Mouse (Mus musculus): ENCODE data around the gene Plcxd3. TPM values are rescaled to one million over a fixed set of nuclear protein-coding genes. Genes with fewer than 3 reads are reported as not detected.

Gene Plcxd3
- total RNA-seq, 1 experiment, result 0.22 TPM

DNA sequence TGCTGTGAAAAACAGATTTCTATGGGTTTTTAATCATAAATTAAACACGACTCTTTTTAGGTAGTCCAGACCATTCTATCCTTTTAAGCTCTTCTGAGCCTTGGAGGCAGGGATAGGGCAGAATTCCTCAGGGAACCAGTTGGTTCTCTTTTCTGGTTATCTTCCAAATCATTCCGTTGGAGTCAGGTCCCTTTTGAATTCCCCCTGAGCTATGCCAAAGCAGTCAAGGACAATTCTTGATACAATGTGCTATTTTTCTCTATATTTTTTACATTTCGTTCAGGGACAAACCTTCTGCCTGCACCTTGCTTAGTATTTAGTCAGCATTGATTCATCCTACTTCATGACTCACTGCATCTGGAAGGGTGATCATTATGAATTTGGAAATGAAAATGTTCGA is 128.5 kb downstream of the Plcxd3 start:
- Histone ChIP-seq H3K4me3 (ENCODE audit: insufficient read depth in 1 of 2, low read depth in 1 of 2, low read length in 2 of 2, poor library complexity in 1 of 2, severe bottlenecking in 1 of 2) (no peak overlapping the region), H3K4me1 (ENCODE audit: control insufficient read depth in 2 of 2, insufficient read depth in 2 of 2, low read length in 2 of 2, poor library complexity in 1 of 2) (no peaks in the 10 kb centered on the region), H3K9me3 (ENCODE audit: control insufficient read depth, insufficient read depth, low read depth, low read length) (no peaks in the 10 kb centered on the region), H3K27ac (ENCODE audit: insufficient read depth, low read depth, low read length, poor library complexity, severe bottlenecking) (no peak overlapping the region), H3K9ac (ENCODE audit: insufficient read depth, low read depth, low read length, poor library complexity, severe bottlenecking) (no peak overlapping the region), H3K36me3 (ENCODE audit: control insufficient read depth, insufficient read depth, low read length, poor library complexity, severe bottlenecking) (no peaks in the 10 kb centered on the region)
- in situ Hi-C loops (cut with MboI; ENCODE audit: low sequenced_read_pairs in 2 of 2, unreplicated experiment in 2 of 2), result no loop called here
- no peak for DNase-seq (ENCODE audit: low read depth, low spot score)
- TF ChIP-seq HCFC1 (IDR thresholded peaks at IDR 0.05; ENCODE audit: borderline replicate concordance, insufficient read depth, low read length), result no peak
- no peak for TF ChIP-seq CHD2 (IDR thresholded peaks at IDR 0.05; ENCODE audit: low read depth, low read length)
- TF ChIP-seq ZNF384 (IDR thresholded peaks at IDR 0.05; ENCODE audit: low read depth, low read length), result no peak
- TF ChIP-seq MAFK (IDR thresholded peaks at IDR 0.05; ENCODE audit: insufficient read depth, low read depth, low read length), result no peak
- no peak for TF ChIP-seq ZC3H11A (IDR thresholded peaks at IDR 0.05; ENCODE audit: borderline replicate concordance, low read depth, low read length)

DNA sequence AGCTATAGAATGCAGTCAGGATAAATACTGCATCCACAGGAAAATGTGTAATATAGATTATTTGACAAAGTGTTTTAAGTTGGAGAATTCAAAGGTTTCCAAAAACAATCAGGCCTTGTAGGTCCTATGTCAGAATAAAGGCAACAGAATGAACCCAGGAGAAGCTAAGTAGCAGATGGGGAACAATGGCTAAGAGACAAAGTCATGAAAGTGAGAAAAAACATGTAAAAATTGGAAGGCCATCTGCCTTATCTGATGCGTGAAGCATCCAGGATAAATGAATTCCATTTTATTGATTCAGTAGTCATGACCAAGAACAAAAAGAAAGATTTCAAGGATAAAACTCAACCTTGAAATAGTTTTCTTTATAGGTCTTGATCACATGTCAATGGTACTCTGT is 139.4 kb downstream of the Plcxd3 start:
- Histone ChIP-seq H3K4me3 (ENCODE audit: insufficient read depth in 1 of 2, low read depth in 1 of 2, low read length in 2 of 2, poor library complexity in 1 of 2, severe bottlenecking in 1 of 2) (no peak overlapping the region), H3K9ac (ENCODE audit: insufficient read depth, low read depth, low read length, poor library complexity, severe bottlenecking) (no peak overlapping the region), H3K4me1 (ENCODE audit: control insufficient read depth in 2 of 2, insufficient read depth in 2 of 2, low read length in 2 of 2, poor library complexity in 1 of 2) (no peaks in the 10 kb centered on the region), H3K27ac (ENCODE audit: insufficient read depth, low read depth, low read length, poor library complexity, severe bottlenecking) (no peak overlapping the region), H3K36me3 (ENCODE audit: control insufficient read depth, insufficient read depth, low read length, poor library complexity, severe bottlenecking) (no peaks in the 10 kb centered on the region), H3K9me3 (ENCODE audit: control insufficient read depth, insufficient read depth, low read depth, low read length) (no peaks in the 10 kb centered on the region)
- no peak for DNase-seq (ENCODE audit: low read depth, low spot score)
- in situ Hi-C loops (cut with MboI; ENCODE audit: low sequenced_read_pairs in 2 of 2, unreplicated experiment in 2 of 2), result no loop called here
- TF ChIP-seq MAFK (IDR thresholded peaks at IDR 0.05; ENCODE audit: insufficient read depth, low read depth, low read length), result no peak
- no peak for TF ChIP-seq ZNF384 (IDR thresholded peaks at IDR 0.05; ENCODE audit: low read depth, low read length)
- TF ChIP-seq HCFC1 (IDR thresholded peaks at IDR 0.05; ENCODE audit: borderline replicate concordance, insufficient read depth, low read length), result no peak
- TF ChIP-seq ZC3H11A (IDR thresholded peaks at IDR 0.05; ENCODE audit: borderline replicate concordance, low read depth, low read length), result no peak
- TF ChIP-seq CHD2 (IDR thresholded peaks at IDR 0.05; ENCODE audit: low read depth, low read length), result no peak

DNA sequence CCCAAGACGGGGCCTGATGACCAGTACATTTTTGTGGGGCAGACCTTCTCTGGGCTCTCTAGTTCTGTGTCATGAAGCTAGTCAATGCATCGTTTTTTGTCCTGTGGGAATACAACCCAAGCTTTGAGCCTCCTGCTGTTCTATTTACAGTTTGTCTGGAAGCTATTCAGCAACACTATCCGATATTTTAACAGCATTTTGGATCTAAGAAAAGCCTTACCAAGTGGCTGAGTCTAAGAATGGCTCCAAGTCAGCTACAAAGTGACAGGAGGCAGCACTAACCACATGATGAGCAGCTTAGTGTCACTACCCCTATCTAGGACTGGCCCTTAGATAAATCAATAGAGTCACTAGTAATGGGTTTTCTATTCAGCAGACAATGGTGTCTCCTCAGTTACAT is 149.3 kb downstream of the Plcxd3 start:
- Histone ChIP-seq H3K36me3 (ENCODE audit: control insufficient read depth, insufficient read depth, low read length, poor library complexity, severe bottlenecking) (no peaks in the 10 kb centered on the region), H3K27ac (ENCODE audit: insufficient read depth, low read depth, low read length, poor library complexity, severe bottlenecking) (no peak overlapping the region), H3K9ac (ENCODE audit: insufficient read depth, low read depth, low read length, poor library complexity, severe bottlenecking) (no peak overlapping the region), H3K9me3 (ENCODE audit: control insufficient read depth, insufficient read depth, low read depth, low read length) (no peaks in the 10 kb centered on the region), H3K4me1 (ENCODE audit: control insufficient read depth in 2 of 2, insufficient read depth in 2 of 2, low read length in 2 of 2, poor library complexity in 1 of 2) (no peaks in the 10 kb centered on the region), H3K4me3 (ENCODE audit: insufficient read depth in 1 of 2, low read depth in 1 of 2, low read length in 2 of 2, poor library complexity in 1 of 2, severe bottlenecking in 1 of 2) (no peak overlapping the region)
- TF ChIP-seq ZC3H11A (IDR thresholded peaks at IDR 0.05; ENCODE audit: borderline replicate concordance, low read depth, low read length), result no peak
- TF ChIP-seq ZNF384 (IDR thresholded peaks at IDR 0.05; ENCODE audit: low read depth, low read length), result no peak
- TF ChIP-seq HCFC1 (IDR thresholded peaks at IDR 0.05; ENCODE audit: borderline replicate concordance, insufficient read depth, low read length), result no peak
- no peak for TF ChIP-seq CHD2 (IDR thresholded peaks at IDR 0.05; ENCODE audit: low read depth, low read length)
- TF ChIP-seq MAFK (IDR thresholded peaks at IDR 0.05; ENCODE audit: insufficient read depth, low read depth, low read length), result no peak
- no peak for DNase-seq (ENCODE audit: low read depth, low spot score)
- in situ Hi-C loops (cut with MboI; ENCODE audit: low sequenced_read_pairs in 2 of 2, unreplicated experiment in 2 of 2), result no loop called here

DNA sequence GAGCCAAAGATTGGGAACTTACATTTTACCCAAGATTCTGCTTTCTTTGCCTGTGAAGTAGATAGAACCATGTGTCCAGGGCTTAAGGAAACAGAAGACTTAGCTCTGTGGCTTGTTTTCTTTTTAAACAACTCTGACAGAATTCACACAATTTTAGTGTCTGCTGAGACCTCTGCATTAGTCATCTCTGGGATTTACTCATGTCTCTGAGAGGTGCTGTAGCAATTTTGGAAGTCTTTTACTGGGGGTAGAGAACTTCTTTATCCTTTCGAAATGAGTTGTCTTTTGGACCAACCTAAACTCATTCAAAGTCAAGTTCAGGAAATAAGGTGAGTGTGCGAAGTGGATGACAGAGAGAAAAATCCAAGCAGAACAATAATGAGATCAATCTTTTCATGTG is 158.4 kb downstream of the Plcxd3 start:
- TF ChIP-seq ZC3H11A (IDR thresholded peaks at IDR 0.05; ENCODE audit: borderline replicate concordance, low read depth, low read length), result no peak
- no peak for TF ChIP-seq CHD2 (IDR thresholded peaks at IDR 0.05; ENCODE audit: low read depth, low read length)
- no peak for TF ChIP-seq HCFC1 (IDR thresholded peaks at IDR 0.05; ENCODE audit: borderline replicate concordance, insufficient read depth, low read length)
- TF ChIP-seq MAFK (IDR thresholded peaks at IDR 0.05; ENCODE audit: insufficient read depth, low read depth, low read length), result no peak
- TF ChIP-seq ZNF384 (IDR thresholded peaks at IDR 0.05; ENCODE audit: low read depth, low read length), result no peak
- Histone ChIP-seq H3K36me3 (ENCODE audit: control insufficient read depth, insufficient read depth, low read length, poor library complexity, severe bottlenecking) (no peaks in the 10 kb centered on the region), H3K4me3 (ENCODE audit: insufficient read depth in 1 of 2, low read depth in 1 of 2, low read length in 2 of 2, poor library complexity in 1 of 2, severe bottlenecking in 1 of 2) (no peak overlapping the region), H3K9me3 (ENCODE audit: control insufficient read depth, insufficient read depth, low read depth, low read length) (no peaks in the 10 kb centered on the region), H3K4me1 (ENCODE audit: control insufficient read depth in 2 of 2, insufficient read depth in 2 of 2, low read length in 2 of 2, poor library complexity in 1 of 2) (no peaks in the 10 kb centered on the region), H3K9ac (ENCODE audit: insufficient read depth, low read depth, low read length, poor library complexity, severe bottlenecking) (no peak overlapping the region), H3K27ac (ENCODE audit: insufficient read depth, low read depth, low read length, poor library complexity, severe bottlenecking) (no peak overlapping the region)
- DNase-seq (ENCODE audit: low read depth, low spot score), result no peak
- in situ Hi-C loops (cut with MboI; ENCODE audit: low sequenced_read_pairs in 2 of 2, unreplicated experiment in 2 of 2), result no loop called here

DNA sequence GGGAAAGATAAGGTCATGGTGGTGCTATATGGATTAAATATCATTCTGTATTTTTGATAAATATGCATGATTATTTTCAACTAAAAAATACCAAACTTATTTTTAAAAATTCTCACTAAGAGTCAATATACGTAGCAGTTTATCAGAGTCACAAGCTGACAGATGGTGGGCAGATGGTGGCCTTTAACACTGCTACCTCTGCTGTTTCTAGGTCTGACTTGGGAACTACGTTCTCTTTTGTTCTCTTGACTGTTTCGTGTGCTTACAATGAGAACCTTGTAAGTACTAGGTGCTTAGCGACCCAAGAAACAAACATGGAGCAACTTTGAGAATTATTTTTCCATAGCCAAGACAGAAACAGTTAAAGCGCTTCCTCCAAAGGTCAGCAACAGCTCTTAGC is 183.8 kb downstream of the Plcxd3 start:
- DNase-seq (ENCODE audit: low read depth, low spot score), result no peak
- no peaks in the 10 kb centered on the region for H3K36me3 ChIP-seq (ENCODE audit: control insufficient read depth, insufficient read depth, low read length, poor library complexity, severe bottlenecking)
- H3K9me3 ChIP-seq (ENCODE audit: control insufficient read depth, insufficient read depth, low read depth, low read length), result no peaks in the 10 kb centered on the region; the same call in 1 of the 2 replicates
- no peak overlapping the region for H3K9ac ChIP-seq (ENCODE audit: insufficient read depth, low read depth, low read length, poor library complexity, severe bottlenecking)
- H3K27ac ChIP-seq (ENCODE audit: insufficient read depth, low read depth, low read length, poor library complexity, severe bottlenecking), result no peak overlapping the region
- no peaks in the 10 kb centered on the region for H3K4me1 ChIP-seq (ENCODE audit: control insufficient read depth in 2 of 2, insufficient read depth in 2 of 2, low read length in 2 of 2, poor library complexity in 1 of 2)
- no peak for TF ChIP-seq ZNF384 (IDR thresholded peaks at IDR 0.05; ENCODE audit: low read depth, low read length)
- no peak for TF ChIP-seq ZC3H11A (IDR thresholded peaks at IDR 0.05; ENCODE audit: borderline replicate concordance, low read depth, low read length)
- no peak for TF ChIP-seq MAFK (IDR thresholded peaks at IDR 0.05; ENCODE audit: insufficient read depth, low read depth, low read length)
- no peak for TF ChIP-seq CHD2 (IDR thresholded peaks at IDR 0.05; ENCODE audit: low read depth, low read length)
- no peak for TF ChIP-seq HCFC1 (IDR thresholded peaks at IDR 0.05; ENCODE audit: borderline replicate concordance, insufficient read depth, low read length)
- no peak overlapping the region for H3K4me3 ChIP-seq (ENCODE audit: insufficient read depth in 1 of 2, low read depth in 1 of 2, low read length in 2 of 2, poor library complexity in 1 of 2, severe bottlenecking in 1 of 2)
- in situ Hi-C loops (cut with MboI; ENCODE audit: low sequenced_read_pairs in 2 of 2, unreplicated experiment in 2 of 2), result no loop called here
